Mouse (Mus musculus) frontal cortex, postnatal 36 days (tissue): Measurements from ENCODE around the gene Olig2.
A peak's percentile ranks its signal among the peaks of the same experiment; 100 is the strongest.
"Not testable (repeated sequence)": the region's sequence is repeated elsewhere in the genome, so short reads cannot be mapped to it uniquely, and the experiment has no call there.

Source experiments
- DNase-seq, 2 experiments: peaks; one replicate each; pipeline ENCODE4 v3.0.0; 2022; ENCODE audit warnings: low spot score in 2 of 2

Gene Olig2

DNA sequence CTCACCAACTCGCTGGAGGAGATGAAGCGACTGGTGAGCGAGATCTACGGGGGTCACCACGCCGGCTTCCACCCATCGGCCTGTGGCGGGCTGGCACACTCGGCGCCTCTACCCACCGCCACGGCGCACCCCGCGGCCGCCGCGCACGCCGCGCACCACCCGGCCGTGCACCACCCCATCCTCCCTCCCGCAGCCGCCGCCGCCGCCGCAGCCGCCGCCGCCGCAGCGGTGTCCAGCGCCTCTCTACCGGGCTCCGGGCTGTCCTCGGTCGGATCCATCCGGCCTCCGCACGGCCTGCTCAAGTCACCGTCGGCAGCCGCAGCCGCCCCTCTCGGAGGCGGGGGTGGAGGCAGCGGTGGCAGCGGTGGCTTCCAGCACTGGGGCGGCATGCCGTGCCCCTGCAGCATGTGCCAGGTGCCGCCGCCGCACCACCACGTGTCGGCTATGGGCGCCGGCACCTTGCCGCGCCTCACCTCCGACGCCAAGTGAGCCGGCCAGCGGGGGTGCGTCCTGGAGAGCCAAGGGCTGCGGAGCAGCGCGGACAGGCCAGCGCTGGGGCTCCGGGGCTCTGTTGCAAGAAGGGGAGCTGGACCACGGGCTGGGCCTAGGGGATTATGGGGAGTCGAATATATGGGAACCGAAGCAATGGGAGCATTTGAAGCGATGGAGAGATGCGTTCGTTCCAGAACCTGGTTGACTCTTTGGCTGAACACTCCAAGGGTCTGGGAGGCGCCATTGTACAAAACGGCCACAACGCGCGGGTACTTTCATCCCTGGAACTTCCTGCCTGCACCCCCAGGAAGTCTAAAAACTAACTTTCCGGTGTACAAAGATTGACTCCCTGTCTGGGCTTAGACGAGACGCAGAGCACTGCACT lies 1.9 kb downstream of the Olig2 start:
- no peak for DNase-seq

- DNase-seq: no peak
Observed at GRCm38 (mm10) chr16:91227760-91228043, 2.4 kb downstream of the Olig2 start.

DNA sequence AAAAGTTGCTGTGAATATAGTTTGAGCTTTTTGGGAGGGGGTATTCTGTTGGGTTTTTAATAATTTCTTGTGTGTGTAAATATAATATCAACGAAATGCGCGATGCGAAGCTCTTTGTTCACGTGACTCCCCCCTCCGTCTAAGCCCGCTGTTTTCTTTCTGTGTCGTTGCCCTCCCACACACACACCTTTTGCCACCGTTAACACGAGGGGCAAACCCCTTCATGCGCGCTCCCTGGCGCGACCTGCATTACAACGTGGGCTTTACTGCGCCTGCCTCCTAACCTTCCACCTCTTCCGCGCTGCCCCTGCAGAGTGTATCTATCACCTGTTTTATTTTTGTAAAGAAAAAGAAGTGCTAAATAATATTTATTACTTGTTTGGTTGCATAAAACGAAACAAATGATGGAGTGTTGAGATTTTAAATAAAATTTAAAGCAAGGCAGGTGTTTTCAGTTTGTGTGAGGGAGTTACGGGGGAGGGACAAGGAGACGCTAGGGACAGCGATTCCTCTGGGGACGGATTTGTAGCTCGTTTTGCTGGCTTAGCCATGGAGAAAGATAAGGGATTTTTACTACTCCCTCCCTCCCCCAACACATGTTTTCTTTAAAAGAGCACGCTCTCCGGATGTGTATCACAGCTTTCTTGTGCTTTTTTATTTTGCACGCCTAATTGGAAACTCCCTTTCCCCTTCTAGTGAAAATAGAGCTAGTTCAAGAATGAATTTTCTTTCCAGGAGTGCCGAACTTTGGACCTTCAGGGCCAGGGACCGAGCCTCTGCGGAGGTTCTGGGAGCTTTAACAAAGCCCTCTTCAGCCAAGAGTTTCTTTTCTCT lies 3.2 kb downstream of the Olig2 start:
- DNase-seq: no peak

GRCm38 (mm10) chr16:91229072-91229348 lies 3.8 kb downstream of the Olig2 start:
- DNase-seq: no peak

DNA sequence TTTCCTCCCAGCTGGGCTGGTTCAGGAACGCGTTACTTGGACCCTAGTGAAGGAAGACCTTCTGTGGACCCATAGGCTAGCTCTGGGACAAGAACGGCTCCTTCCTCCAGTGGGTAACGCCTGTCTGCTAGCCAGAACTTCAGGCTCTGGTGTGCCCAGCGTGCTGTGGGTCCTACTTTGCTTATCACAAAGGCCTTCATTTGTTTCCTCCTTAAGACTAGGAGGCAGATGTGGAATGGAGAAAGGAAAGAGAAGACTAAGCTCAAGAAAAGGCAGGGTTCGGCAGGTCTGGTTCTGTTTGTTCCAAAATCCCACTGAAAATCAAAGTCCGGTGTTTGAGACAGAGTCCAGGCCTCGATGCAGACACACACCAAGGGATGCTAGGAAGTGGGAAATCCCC lies 4.4 kb downstream of the Olig2 start:
- no peak for DNase-seq

GRCm38 (mm10) chr16:91231781-91232469 lies 6.7 kb downstream of the Olig2 start:
- no peak for DNase-seq

- no peak for DNase-seq
Observed at GRCm38 (mm10) chr16:91232470-91233240, 7.4 kb downstream of the Olig2 start.

GRCm38 (mm10) chr16:91233241-91233944 lies 8.1 kb downstream of the Olig2 start:
- no peak for DNase-seq

DNA sequence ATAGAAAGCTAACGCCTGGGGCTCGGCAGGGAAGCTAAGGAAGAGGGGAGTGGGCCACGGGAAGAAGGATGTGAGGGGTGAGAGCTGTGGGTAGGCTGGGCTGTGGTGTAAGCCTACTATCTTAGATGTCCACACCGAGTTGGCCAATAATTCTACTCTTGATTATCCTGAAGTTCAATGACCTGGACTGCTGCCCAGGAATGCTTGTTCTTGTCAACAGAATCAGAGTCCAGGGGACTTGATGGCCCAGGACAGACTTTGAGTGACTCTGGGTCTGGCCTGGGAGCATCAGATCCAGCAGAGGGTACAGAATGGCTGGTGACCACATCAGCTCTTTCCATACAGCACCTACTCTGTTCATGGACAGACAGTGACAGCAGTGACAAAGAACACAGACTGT lies 13.8 kb downstream of the Olig2 start:
- no peak for DNase-seq

- no peak for DNase-seq
Observed at GRCm38 (mm10) chr16:91246292-91246691, 21.0 kb downstream of the Olig2 start.

DNA sequence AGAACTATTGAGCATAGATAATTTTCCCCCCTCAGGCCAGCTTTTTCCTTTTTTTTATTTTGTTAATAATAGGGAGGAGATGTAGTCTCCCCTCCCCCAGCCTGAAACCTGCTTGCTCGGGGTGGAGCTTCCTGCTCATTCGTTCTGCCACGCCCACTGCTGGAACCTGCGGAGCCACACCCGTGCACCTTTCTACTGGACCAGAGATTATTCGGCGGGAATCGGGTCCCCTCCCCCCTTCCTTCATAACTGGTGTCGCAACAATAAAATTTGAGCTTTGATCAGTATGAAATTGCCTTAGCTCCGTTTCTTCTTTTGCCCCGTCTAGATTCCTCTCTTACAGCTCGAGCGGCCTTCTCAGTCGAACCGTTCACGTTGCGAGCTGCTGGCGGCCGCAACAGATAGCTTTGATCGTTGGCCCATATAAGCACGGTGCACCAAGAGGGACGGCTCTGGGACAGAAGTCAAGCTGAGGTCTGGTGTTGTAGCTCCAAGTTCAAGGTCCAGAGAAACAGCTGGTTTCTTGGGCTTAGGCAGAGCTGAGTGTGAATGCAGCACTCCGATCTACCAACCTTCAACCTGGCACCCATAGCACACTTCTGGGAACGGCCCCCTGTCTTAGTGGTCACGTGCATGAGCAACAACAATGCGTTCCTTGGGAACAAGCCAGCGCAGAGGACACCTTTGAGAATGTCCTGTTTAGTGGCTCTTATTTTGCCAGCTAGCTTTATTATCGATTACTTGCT lies 30.3 kb downstream of the Olig2 start:
- not testable (repeated sequence) for DNase-seq

DNA sequence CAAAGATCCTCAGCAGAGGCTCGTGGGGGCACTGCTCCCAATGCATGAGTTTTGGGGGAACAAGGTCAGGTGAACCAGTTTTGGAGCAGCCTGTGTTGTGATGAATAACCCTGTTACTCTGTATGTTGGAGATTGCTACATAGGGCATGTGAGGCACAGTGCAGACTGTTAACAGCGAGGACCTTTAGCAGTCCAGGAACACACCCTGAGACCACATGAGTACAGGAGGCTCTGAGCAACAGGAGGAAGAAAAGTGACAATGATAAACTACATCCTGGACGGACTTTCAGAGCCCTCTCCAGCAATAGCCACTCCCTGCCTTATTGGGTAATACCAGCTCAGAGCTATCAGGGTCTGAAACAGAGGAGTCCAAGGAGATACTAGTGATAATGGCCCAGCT lies 33.7 kb downstream of the Olig2 start:
- DNase-seq: no peak

DNA sequence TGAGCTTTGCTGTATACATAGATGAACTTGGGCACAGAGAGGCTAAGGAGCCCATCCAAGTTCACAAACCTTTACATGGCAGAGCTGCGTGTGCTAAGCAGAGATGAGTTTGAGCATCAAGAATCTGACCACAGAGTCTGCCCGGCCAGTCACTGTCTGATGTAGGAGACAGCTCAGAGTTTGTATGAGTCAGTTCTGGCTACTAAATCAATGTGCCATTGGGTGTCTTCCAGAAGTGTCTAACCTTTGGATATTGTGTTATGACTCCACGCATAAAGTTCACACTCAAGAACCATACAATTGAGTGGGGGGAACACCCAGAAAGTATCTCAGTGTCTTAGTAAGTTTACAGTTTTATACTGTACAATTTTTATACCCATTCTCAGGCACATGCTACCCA lies 35.6 kb downstream of the Olig2 start:
- no peak for DNase-seq

- DNase-seq: peak; percentile 16 to 46
Observed at GRCm38 (mm10) chr16:91262467-91263220, 37.4 kb downstream of the Olig2 start.

GRCm38 (mm10) chr16:91265972-91266371 lies 40.7 kb downstream of the Olig2 start:
- peak; percentile 46 to 61 for DNase-seq

GRCm38 (mm10) chr16:91268724-91269452 lies 43.6 kb downstream of the Olig2 start:
- no peak for DNase-seq

GRCm38 (mm10) chr16:91269468-91270211 lies 44.4 kb downstream of the Olig2 start, which contains the start of gene Olig1:
TSS of gene Olig1 (plus strand) at chr16:91269772.
- peak; percentile 79 to 80 for DNase-seq
